In the genomic region with DNA sequence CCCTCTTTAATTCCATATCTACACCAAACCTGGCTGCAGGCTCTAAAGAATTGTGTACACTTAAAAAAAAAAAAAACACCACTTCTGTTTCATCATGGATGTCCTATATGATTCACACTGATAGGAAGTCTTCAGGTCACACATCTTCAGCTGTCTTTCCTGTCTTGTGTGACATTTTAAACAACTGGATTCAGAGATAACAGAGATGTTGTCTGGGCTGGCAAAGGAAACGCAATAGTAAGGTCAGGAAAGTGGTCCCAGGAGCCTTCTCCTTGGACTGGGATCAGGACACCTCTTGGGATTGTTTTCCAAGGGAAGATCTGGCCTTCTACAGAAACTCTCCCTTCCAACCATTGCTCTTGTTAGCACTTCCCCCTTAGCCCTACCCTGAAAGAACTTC, we compare ENCODE assay signal across 18 mouse cellular contexts. TPM values are rescaled to one million over a fixed set of nuclear protein-coding genes. Genes with fewer than 3 reads are reported as not detected.
DNase-seq lines count a peak whose midpoint lies in the region; ATAC-seq lines count a peak whose summit lies in the region.
"Had no signal": no experiment of that assay in that cellular context is flagged by ENCODE, and none has a peak within 500 bp of the region (broad histone marks: within the 10 kb centered on the region; RNA-seq: fewer than 3 reads in every experiment).

No protein-coding gene starts in this region.

- H3K4me1 ChIP-seq in heart, embryonic 11.5 days (ENCODE audit: control insufficient read depth, insufficient read depth, low read length) = peaks cover 24% of the 10 kb centered on the region
- peaks cover 23% of the 10 kb centered on the region for H3K4me1 ChIP-seq in lung, embryonic 16.5 days (replicated peaks; ENCODE audit: control insufficient read depth, insufficient read depth, low read length)

- H3K36me3 ChIP-seq in heart, embryonic 11.5 days (ENCODE audit: control insufficient read depth, insufficient read depth, low read length) = no peaks in the 10 kb centered on the region
- no peaks in the 10 kb centered on the region for H3K36me3 ChIP-seq in lung, embryonic 16.5 days (ENCODE audit: control insufficient read depth, insufficient read depth, low read length)
- H3K36me3 ChIP-seq: embryonic facial prominence, embryonic 13.5 days; limb, embryonic 13.5 days had no signal

- peak overlapping the region; percentile 45 for H3K4me2 ChIP-seq in heart, embryonic 11.5 days
- H3K4me2 ChIP-seq in lung, embryonic 16.5 days (ENCODE audit: low read depth, low read length) = peak overlapping the region; percentile 36
- H3K4me2 ChIP-seq: embryonic facial prominence, embryonic 13.5 days; limb, embryonic 13.5 days had no signal

- H3K27ac ChIP-seq in heart, embryonic 11.5 days (ENCODE audit: low read depth, low read length) = no peak overlapping the region
- peak overlapping the region; percentile 30; the same call in 1 of the 2 replicates for H3K27ac ChIP-seq in lung, embryonic 16.5 days (ENCODE audit: low read length)
- H3K27ac ChIP-seq: embryonic facial prominence, embryonic 13.5 days; hindbrain, postnatal 0 days; limb, embryonic 13.5 days; liver, embryonic 14.5 days had no signal

- no peak for DNase-seq in heart, postnatal 4 days
- peak; percentile 41 for DNase-seq in kidney, adult 9 months
- no peak for DNase-seq in kidney, adult 11 months
- DNase-seq in lung, postnatal 25 days (ENCODE audit: low spot score) = no peak
- no peak for DNase-seq in c-Kit-positive CD71-positive TER-119-positive erythroid progenitor cells, embryonic 14.5 days (ENCODE audit: low spot score)
- DNase-seq: cerebellum, adult 9-11 months; thymus, postnatal 4 days had no signal

- 62% methylated on average over 1 of the region's 1 CpGs for WGBS in heart, embryonic 11.5 days (ENCODE audit: insufficient replicate concordance)
- 33% methylated on average over 1 of the region's 1 CpGs for WGBS in lung, embryonic 16.5 days

- H3K9ac ChIP-seq in heart, embryonic 11.5 days (ENCODE audit: low read depth, low read length) = peak overlapping the region; percentile 2; the same call in 1 of the 2 replicates
- no peak overlapping the region for H3K9ac ChIP-seq in lung, embryonic 16.5 days (ENCODE audit: low read length)
- H3K9ac ChIP-seq: embryonic facial prominence, embryonic 13.5 days; limb, embryonic 13.5 days; liver, embryonic 14.5 days had no signal

- H3K4me3 ChIP-seq in heart, embryonic 11.5 days (ENCODE audit: low read depth, low read length) = peak overlapping the region; percentile 11
- peak overlapping the region; percentile 30 for H3K4me3 ChIP-seq in lung, embryonic 16.5 days (ENCODE audit: low read length)
- H3K4me3 ChIP-seq: embryonic facial prominence, embryonic 13.5 days; limb, embryonic 13.5 days; megakaryocyte, embryonic 14.5 days had no signal

- no peak for ATAC-seq in heart, embryonic 11.5 days (replicated peaks; ENCODE audit: insufficient number of reproducible peaks, low FRiP score, low TSS enrichment)
- no peak for ATAC-seq in lung, embryonic 16.5 days (ENCODE audit: low read depth)
- ATAC-seq: activated CD4-positive, CD25-positive, alpha-beta regulatory T cell, adult 4 months; forebrain, embryonic 16.5 days; hindbrain, postnatal 0 days; midbrain, embryonic 16.5 days; Patski had no signal

- no peaks in the 10 kb centered on the region for H3K9me3 ChIP-seq in heart, embryonic 11.5 days (replicated peaks; ENCODE audit: control insufficient read depth, low read length)
- H3K9me3 ChIP-seq in lung, embryonic 16.5 days (ENCODE audit: control insufficient read depth, low read length) = no peaks in the 10 kb centered on the region
- H3K9me3 ChIP-seq: embryonic facial prominence, embryonic 13.5 days; limb, embryonic 13.5 days; megakaryocyte, embryonic 14.5 days had no signal

- no peaks in the 10 kb centered on the region for H3K27me3 ChIP-seq in heart, embryonic 11.5 days (ENCODE audit: control insufficient read depth, insufficient read depth, low read length)
- H3K27me3 ChIP-seq in lung, embryonic 16.5 days (ENCODE audit: control insufficient read depth, insufficient read depth, low read depth, low read length) = no peaks in the 10 kb centered on the region
- H3K27me3 ChIP-seq: embryonic facial prominence, embryonic 13.5 days; limb, embryonic 13.5 days; megakaryocyte, embryonic 14.5 days had no signal

RNA-seq across cellular contexts. Expression of a gene that starts 2.7 kb away (rescaled TPM):
- polyA plus RNA-seq in heart, embryonic 11.5 days (2014; fragmentation: Nextera tagmentation; extraction: Ambion mirVana) = 56.1 and 70.5 TPM in 2 replicates
- 10 to 100 TPM; 59.2 to 62.8 TPM for total RNA-seq in heart, postnatal 4 days (2021)
- 44.6 and 49.5 TPM in 2 replicates for polyA plus RNA-seq in lung, embryonic 16.5 days (2015; fragmentation: Nextera tagmentation; extraction: Ambion mirVana)
- polyA plus RNA-seq: activated CD4-positive, CD25-positive, alpha-beta regulatory T cell, adult 4 months; Patski had no signal
